Mouse (Mus musculus) hindbrain, embryonic 12.5 days (tissue): Measurements from ENCODE around the gene Nrde2. TPM values are rescaled to one million over a fixed set of nuclear protein-coding genes. Genes with fewer than 3 reads are reported as not detected.

ENCODE experiments used
- ATAC-seq: fragments of 200-750 bp; cut with Nextera tagmentation; 2 replicates; pipeline ENCODE4 v1.8.0; 2017; ENCODE audit warnings: moderate TSS enrichment; ENCODE audit not compliant: low FRiP score
- H3K27ac ChIP-seq: fragments of 300-500 bp; sonication (generic); 2 replicates; pipeline ENCODE4 v1.5.1; 2016; ENCODE audit warnings: mild to moderate bottlenecking
- H3K27me3 ChIP-seq: fragments of 300-500 bp; sonication (generic); 2 replicates; pipeline ENCODE4 v1.6.1; 2016; ENCODE audit warnings: mild to moderate bottlenecking
- H3K36me3 ChIP-seq: fragments of 300-500 bp; sonication (generic); 2 replicates; pipeline ENCODE4 v1.6.1; 2016; ENCODE audit warnings: mild to moderate bottlenecking
- H3K4me1 ChIP-seq: fragments of 300-500 bp; sonication (generic); 2 replicates; pipeline ENCODE4 v1.6.1; 2016
- H3K4me2 ChIP-seq: fragments of 300-500 bp; sonication (generic); replicated peaks from 2 replicates; pipeline ENCODE4 v1.6.1; 2016; ENCODE audit warnings: mild to moderate bottlenecking
- H3K4me3 ChIP-seq: fragments of 300-500 bp; sonication (generic); 2 replicates; pipeline ENCODE4 v1.5.1; 2016; ENCODE audit warnings: mild to moderate bottlenecking
- H3K9ac ChIP-seq: fragments of 300-500 bp; sonication (generic); 2 replicates; pipeline ENCODE4 v1.6.1; 2016; ENCODE audit warnings: mild to moderate bottlenecking, moderate library complexity
- H3K9me3 ChIP-seq: fragments of 300-500 bp; sonication (generic); replicated peaks from 2 replicates; pipeline ENCODE4 v1.6.1; 2016; ENCODE audit warnings: mild to moderate bottlenecking
- WGBS: fragments of 180-500 bp; shearing (Covaris S2); methylation state at CpG from one replicate; pipeline ENCODE4 v1.1.7; 2016; 5-methylcytosine and 5-hydroxymethylcytosine counted together
- polyA plus RNA-seq: library from polyadenylated mRNA; unstranded; fragments of >200 nt; fragmentation: Nextera tagmentation; extraction: Ambion mirVana; gene quantifications from 2 replicates; pipeline ENCODE4 v1.2.1, GENCODE M21; 2016

The Nrde2 gene
- polyA plus RNA-seq, 1 experiment from 2014 or later: 16.7 TPM

DNA sequence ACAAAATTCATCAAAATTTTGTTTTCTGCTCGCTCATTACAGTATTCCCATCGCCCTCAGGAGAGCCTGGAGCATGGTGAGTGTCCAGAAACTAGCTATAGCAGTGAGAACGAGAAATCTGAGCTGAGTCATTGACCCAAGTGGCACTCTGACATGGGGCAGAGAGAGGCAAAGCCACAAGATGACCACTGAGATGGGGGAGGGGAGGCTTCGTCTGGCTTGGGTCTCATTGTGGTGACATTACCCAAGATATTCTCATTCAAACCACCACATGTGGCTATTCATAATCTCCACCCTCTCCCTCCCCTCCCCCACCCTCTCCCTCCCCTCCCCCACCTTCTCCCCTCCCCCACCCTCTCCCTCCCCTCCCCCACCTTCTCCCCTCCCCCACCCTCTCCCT lies 52.0 kb downstream of the Nrde2 start:
- 47% methylated on average over 4 of the region's 4 CpGs for WGBS
- no peak for ATAC-seq
- Histone ChIP-seq H3K4me1 (peaks cover 11% of the 10 kb centered on the region), H3K4me2 (no peak overlapping the region), H3K9me3 (no peaks in the 10 kb centered on the region), H3K9ac (no peak overlapping the region), H3K27me3 (no peaks in the 10 kb centered on the region), H3K36me3 (0 out of 2 replicates have a peak, but pooled peaks cover 5% of the 10 kb centered on the region), H3K27ac (no peak overlapping the region), H3K4me3 (no peak overlapping the region)

DNA sequence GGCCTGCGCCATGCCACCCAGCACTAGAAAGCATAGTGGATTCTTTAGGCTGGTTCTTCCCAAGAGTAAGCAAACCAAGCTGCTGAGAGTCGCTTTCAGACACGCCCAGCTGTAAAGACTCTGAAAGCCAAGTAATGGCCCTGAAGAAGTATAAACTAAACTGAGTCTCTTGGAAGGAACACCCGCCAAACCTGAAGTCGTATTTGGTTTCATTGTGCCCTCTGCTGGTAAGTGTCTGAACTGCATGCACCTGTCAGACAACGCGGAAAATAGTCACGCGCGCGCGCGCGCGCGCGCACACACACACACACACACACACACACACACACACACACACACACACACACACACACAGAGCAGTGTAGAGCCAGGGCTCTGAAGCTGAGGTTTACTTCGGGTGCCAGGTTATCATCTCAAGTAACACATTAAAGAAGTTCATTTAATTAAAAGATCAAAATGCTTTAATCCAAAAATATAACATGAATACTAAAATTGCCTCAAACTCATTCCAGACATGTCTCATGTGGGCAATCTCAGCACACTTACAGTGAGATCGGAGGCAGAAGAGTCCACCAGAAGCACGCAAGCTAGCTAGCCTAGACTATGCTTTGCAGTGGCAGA lies 53.1 kb downstream of the Nrde2 start:
- WGBS: 13% methylated on average over 20 of the region's 20 CpGs
- ATAC-seq: no peak
- H3K9ac ChIP-seq: no peak overlapping the region
- no peaks in the 10 kb centered on the region for H3K36me3 ChIP-seq
- H3K27me3 ChIP-seq: no peaks in the 10 kb centered on the region
- H3K4me1 ChIP-seq: peaks cover 7% of the 10 kb centered on the region
- no peak overlapping the region; the same call in 1 of the 2 replicates for H3K4me2 ChIP-seq
- no peak overlapping the region for H3K27ac ChIP-seq
- no peaks in the 10 kb centered on the region for H3K9me3 ChIP-seq
- no peak overlapping the region for H3K4me3 ChIP-seq

DNA sequence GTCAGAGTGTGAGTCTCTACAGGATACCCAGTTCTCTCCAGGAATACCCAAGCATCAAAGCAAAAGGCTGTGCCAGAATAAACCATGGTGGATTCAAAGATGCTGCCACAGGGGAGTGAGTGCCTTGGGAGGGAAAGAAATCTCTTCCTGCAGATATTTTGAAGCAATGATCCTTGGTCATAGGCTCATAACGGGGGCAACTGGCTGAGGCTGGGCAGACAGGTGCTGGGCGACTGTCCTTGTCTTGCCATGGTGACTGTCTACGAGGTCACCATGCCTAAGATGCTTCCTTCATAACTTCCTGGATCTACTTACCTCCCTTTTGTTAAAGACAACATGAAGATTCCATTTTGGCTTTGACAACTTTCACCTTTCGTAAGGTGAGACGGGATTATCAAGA lies 54.9 kb downstream of the Nrde2 start:
- H3K9ac ChIP-seq: no peak overlapping the region
- no peaks in the 10 kb centered on the region for H3K36me3 ChIP-seq
- H3K4me2 ChIP-seq: no peak overlapping the region
- no peaks in the 10 kb centered on the region for H3K4me1 ChIP-seq
- WGBS: 90% methylated on average over 5 of the region's 5 CpGs
- H3K27me3 ChIP-seq: no peaks in the 10 kb centered on the region
- H3K4me3 ChIP-seq: no peak overlapping the region
- H3K9me3 ChIP-seq: no peaks in the 10 kb centered on the region
- H3K27ac ChIP-seq: no peak overlapping the region
- no peak for ATAC-seq

DNA sequence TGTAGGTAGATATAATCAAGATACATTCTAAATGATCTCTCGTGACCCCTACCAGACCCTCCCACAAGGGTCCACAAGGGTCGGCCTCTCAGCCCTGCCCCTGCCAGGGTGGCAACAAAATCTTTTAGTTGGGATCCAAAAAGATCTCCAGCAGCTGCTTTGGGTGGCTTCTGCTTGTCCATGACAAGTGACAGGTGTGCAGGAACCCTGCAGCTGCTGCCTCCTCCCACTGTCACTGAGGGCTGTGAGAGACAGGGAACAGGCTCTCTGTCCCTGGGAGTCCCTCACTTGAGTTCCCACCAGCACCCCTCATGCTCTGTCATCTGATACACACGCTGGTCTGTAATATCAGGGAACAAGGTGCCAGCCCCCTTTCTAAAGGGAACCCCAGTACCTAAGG lies 57.8 kb downstream of the Nrde2 start:
- no peak overlapping the region for H3K4me2 ChIP-seq
- no peak overlapping the region for H3K9ac ChIP-seq
- no peaks in the 10 kb centered on the region for H3K27me3 ChIP-seq
- H3K4me1 ChIP-seq: no peaks in the 10 kb centered on the region
- no peak overlapping the region for H3K4me3 ChIP-seq
- H3K27ac ChIP-seq: no peak overlapping the region
- no peaks in the 10 kb centered on the region for H3K9me3 ChIP-seq
- 76% methylated on average over 3 of the region's 3 CpGs for WGBS
- no peaks in the 10 kb centered on the region for H3K36me3 ChIP-seq
- no peak for ATAC-seq

DNA sequence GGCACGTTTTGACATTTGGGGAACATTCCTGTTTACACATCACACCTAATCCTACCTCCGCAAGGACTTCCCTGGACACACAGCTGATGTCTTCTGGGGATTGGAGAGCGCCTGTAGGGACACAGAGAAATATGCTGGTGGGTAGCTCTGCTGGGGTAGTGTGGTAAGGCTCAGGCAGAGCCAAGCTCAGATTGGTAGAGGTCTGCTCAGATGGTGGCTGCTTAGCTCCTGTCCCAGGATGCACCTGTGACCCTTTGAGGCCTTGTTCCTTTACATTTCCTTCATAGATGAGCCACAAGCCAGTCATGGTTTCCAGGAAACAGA lies 58.8 kb downstream of the Nrde2 start:
- H3K9ac ChIP-seq: no peak overlapping the region
- no peaks in the 10 kb centered on the region for H3K4me1 ChIP-seq
- H3K4me2 ChIP-seq: no peak overlapping the region
- H3K27ac ChIP-seq: no peak overlapping the region
- no peaks in the 10 kb centered on the region for H3K36me3 ChIP-seq
- WGBS: 51% methylated on average over 3 of the region's 3 CpGs
- no peak overlapping the region for H3K4me3 ChIP-seq
- no peaks in the 10 kb centered on the region for H3K27me3 ChIP-seq
- no peak for ATAC-seq
- H3K9me3 ChIP-seq: no peaks in the 10 kb centered on the region

DNA sequence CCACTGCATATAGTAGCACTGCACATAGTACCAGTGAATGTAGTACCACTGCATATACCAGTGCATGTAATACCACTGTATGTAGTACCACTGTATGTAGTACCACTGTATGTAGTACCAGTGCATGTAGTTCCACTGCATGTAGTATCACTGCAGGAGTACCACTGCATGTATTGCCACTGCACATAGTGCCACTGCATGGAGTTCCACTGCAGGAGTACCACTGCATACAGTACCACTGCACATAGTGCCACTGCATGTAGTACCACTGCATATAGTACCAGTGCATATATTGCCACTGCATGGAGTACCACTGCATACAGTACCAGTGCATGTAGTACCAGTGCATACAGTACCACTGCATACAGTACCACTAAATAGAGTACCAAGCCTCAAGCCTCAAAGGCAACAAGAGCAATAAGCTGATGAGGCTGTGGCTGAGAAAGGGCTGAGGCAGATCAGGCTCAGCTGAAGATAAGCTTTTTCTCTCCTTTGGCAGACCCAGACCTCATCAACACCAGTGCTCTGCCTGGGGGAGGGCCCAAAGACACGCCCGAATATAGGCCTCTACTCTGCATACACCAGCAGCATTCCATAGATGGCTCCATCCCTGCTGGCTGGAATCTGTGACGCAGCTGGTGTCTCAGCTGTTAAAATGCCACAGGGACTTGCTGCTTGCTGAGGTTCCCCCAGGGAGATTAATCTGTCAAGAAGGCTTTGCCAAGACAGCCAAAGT lies 59.3 kb downstream of the Nrde2 start:
- Histone ChIP-seq H3K27ac (no peak overlapping the region), H3K36me3 (no peaks in the 10 kb centered on the region), H3K4me2 (no peak overlapping the region), H3K27me3 (no peaks in the 10 kb centered on the region), H3K4me1 (no peaks in the 10 kb centered on the region), H3K4me3 (no peak overlapping the region), H3K9me3 (no peaks in the 10 kb centered on the region), H3K9ac (no peak overlapping the region)
- 47% methylated on average over 3 of the region's 3 CpGs for WGBS
- ATAC-seq: peak; percentile 60; the same call in 1 of the 2 replicates

DNA sequence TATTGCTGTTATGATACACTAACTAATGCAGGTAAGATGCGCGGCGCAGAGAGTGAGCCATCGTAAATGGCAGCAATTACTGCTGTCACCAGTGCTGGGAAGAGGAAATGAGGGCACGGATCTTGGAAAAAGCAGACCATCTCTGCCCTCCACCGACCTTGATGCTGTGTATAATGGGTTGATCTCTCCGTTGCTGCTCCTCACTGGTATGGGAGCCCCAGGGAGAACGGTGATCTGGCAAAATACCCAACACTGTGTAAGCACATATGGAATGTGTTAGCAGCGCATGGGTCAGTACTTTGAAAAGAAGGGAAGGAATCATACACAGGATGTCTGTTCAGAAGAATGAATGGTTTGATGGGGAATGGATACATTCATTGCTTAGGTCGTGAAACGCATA lies 66.4 kb downstream of the Nrde2 start:
- no peak for ATAC-seq
- H3K27ac ChIP-seq: no peak overlapping the region
- no peaks in the 10 kb centered on the region for H3K9me3 ChIP-seq
- H3K36me3 ChIP-seq: no peaks in the 10 kb centered on the region
- H3K27me3 ChIP-seq: no peaks in the 10 kb centered on the region
- no peak overlapping the region for H3K4me3 ChIP-seq
- H3K4me2 ChIP-seq: no peak overlapping the region
- H3K9ac ChIP-seq: no peak overlapping the region
- H3K4me1 ChIP-seq: no peaks in the 10 kb centered on the region
- WGBS: 76% methylated on average over 11 of the region's 11 CpGs

DNA sequence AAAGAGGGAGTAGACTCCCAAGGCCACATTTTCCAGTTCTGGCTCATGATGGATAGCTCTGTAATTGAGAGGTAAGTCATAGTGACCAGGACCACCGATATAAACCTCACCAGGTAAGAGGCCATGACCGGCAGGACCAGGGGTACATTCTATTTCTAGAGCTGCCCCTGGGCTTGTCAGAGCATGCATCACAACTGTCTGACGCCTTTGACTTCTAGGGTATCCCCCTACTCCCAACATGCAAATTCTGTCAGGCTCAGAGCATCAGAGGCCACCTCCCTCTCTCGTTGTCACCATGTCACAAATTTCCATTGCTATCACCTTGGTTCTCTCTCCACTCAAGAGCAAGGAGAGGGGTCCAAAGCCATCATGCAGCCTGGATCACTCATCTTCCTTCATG lies 68.7 kb downstream of the Nrde2 start:
- no peak for ATAC-seq
- 91% methylated on average over 4 of the region's 4 CpGs for WGBS
- H3K27me3 ChIP-seq: no peaks in the 10 kb centered on the region
- no peaks in the 10 kb centered on the region for H3K9me3 ChIP-seq
- H3K4me2 ChIP-seq: no peak overlapping the region
- H3K4me1 ChIP-seq: no peaks in the 10 kb centered on the region
- H3K9ac ChIP-seq: no peak overlapping the region
- H3K4me3 ChIP-seq: no peak overlapping the region
- H3K36me3 ChIP-seq: no peaks in the 10 kb centered on the region
- H3K27ac ChIP-seq: no peak overlapping the region

DNA sequence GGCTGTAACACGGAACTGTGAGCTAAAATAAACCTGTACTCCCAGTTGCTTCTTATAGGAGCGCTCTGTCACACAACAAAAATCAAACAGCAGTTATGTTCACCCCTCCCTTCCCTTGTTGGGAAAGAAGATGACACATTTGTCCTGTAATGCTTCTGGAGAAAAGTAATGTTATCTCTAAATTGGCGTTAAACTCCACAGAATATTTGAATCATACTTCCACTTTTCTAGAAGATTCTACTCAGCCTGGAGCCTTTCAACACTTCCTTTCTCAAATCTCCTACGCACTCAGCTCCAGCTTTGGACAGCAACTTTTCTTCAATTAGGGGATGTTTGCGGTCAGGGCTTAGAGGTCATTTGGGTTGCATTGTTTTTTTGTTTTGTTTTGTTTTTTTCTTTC lies 70.2 kb downstream of the Nrde2 start:
- Histone ChIP-seq H3K27me3 (no peaks in the 10 kb centered on the region), H3K27ac (no peak overlapping the region), H3K9ac (no peak overlapping the region), H3K36me3 (no peaks in the 10 kb centered on the region), H3K4me2 (no peak overlapping the region), H3K4me3 (no peak overlapping the region), H3K9me3 (no peaks in the 10 kb centered on the region), H3K4me1 (0 out of 2 replicates have a peak, but pooled peaks cover 2% of the 10 kb centered on the region)
- 88% methylated on average over 5 of the region's 5 CpGs for WGBS
- no peak for ATAC-seq

DNA sequence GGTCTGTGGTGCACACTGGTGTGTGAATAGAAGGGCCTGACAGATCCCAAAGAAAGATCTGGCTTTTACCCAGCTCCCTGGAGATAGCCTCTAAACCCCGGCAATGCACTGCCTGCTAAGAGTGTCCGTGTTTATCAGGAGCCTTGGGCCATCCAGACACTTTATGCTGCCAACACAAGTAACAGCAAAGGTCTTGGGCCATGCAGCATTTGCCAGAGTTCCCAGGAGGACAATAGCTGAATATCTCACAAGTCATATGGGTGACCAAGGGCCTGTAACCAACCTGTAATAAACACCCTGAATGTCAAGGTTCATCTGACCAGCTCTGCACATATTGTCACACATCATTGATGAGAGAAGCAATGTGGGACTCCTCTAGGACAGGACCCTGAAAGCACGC lies 71.4 kb downstream of the Nrde2 start:
- no peaks in the 10 kb centered on the region for H3K27me3 ChIP-seq
- H3K9me3 ChIP-seq: no peaks in the 10 kb centered on the region
- H3K4me2 ChIP-seq: no peak overlapping the region
- H3K27ac ChIP-seq: no peak overlapping the region
- H3K36me3 ChIP-seq: no peaks in the 10 kb centered on the region
- no peak for ATAC-seq
- 0 out of 2 replicates have a peak, but pooled peaks cover 8% of the 10 kb centered on the region for H3K4me1 ChIP-seq
- no peak overlapping the region for H3K4me3 ChIP-seq
- no peak overlapping the region for H3K9ac ChIP-seq
- 88% methylated on average over 3 of the region's 3 CpGs for WGBS

DNA sequence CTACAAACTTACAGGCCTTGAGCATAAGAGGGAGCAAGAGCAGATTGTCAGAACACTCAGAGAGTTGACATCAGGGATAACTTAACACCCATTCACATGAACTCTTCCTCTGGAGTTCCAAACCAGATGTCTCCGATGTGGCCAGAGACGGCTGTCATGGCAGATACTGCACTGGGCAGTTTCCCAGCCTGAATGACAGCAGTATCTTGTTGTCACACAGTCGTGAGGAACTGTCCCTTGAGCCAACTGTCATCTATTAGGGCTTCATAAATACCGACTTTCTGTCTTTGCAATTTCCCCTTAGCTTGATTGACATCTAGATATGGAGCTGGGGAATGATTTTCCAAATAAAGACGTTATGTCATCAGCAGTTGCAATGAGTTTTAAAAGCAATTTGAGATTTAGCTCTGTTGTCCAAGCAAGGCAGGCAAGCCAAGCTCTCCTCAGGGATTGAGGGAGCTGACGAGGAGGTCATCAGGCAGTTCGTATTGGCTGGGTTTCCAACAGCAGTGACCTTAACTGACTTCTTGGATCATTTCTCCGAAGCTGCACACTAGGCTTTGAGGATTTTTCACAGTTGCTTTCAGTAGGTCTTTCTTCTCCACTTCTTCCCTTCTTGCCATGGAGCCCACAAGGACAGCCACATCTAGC lies 79.7 kb downstream of the Nrde2 start:
- H3K27me3 ChIP-seq: no peaks in the 10 kb centered on the region
- H3K36me3 ChIP-seq: no peaks in the 10 kb centered on the region
- WGBS: 78% methylated on average over 8 of the region's 8 CpGs
- H3K4me2 ChIP-seq: no peak overlapping the region
- H3K9ac ChIP-seq: no peak overlapping the region
- H3K4me1 ChIP-seq: 0 out of 2 replicates have a peak, but pooled peaks cover 8% of the 10 kb centered on the region
- no peak overlapping the region for H3K4me3 ChIP-seq
- no peak for ATAC-seq
- no peak overlapping the region for H3K27ac ChIP-seq
- H3K9me3 ChIP-seq: no peaks in the 10 kb centered on the region

DNA sequence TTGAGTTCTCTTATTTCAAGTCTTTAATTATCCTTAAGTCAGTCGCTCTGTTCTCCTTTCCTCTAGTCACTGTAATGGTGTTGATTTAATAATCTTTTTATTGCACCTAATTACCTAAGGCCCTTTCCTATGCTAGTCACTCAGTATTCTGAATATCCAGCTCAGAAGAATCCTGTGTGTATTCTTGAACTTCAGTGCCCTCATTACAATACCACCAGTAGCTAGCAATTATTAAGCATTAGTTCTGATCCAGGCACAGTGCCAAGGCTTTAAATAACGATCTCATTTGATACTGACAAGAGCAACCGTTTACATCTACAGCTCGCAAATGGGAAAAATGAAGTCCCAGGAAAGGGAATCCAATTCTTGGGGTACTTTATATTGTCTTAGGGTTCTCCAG lies 83.7 kb downstream of the Nrde2 start:
- H3K27me3 ChIP-seq: no peaks in the 10 kb centered on the region
- H3K4me1 ChIP-seq: no peaks in the 10 kb centered on the region
- no peaks in the 10 kb centered on the region for H3K36me3 ChIP-seq
- H3K4me3 ChIP-seq: no peak overlapping the region
- no peak overlapping the region for H3K4me2 ChIP-seq
- H3K27ac ChIP-seq: no peak overlapping the region
- 79% methylated on average over 4 of the region's 4 CpGs for WGBS
- H3K9me3 ChIP-seq: no peaks in the 10 kb centered on the region
- ATAC-seq: no peak
- H3K9ac ChIP-seq: no peak overlapping the region
